Mouse (Mus musculus) heart, adult 2 months (tissue): ENCODE measurements around the gene Rbbp5.

Experiments
- CTCF ChIP-seq: fragments of 200-600 bp; IDR thresholded peaks from 2 replicates; pipeline ENCODE4 v1.8.1; 2022; ENCODE audit warnings: antibody characterized with exemption, mild to moderate bottlenecking, moderate library complexity
- EP300 ChIP-seq: fragments of 200-500 bp; IDR thresholded peaks from 2 replicates; pipeline ENCODE4 v1.6.1; 2011; ENCODE audit warnings: low read depth, low read length, control low read depth; ENCODE audit not compliant: insufficient read depth
- POLR2A ChIP-seq: fragments of 200-500 bp; IDR thresholded peaks from 2 replicates; pipeline ENCODE4 v1.6.1; 2011; ENCODE audit warnings: mild to moderate bottlenecking, low read depth, low read length, control low read depth; ENCODE audit not compliant: insufficient read depth

GRCm38 (mm10) chr1:132532521-132532920 is 55.4 kb downstream of the Rbbp5 start:
- TF ChIP-seq CTCF = no peak
- no peak for TF ChIP-seq POLR2A
- TF ChIP-seq EP300 = no peak
